Mouse (Mus musculus) G1E (cell line): ENCODE measurements at regions not wholly inside any gene's neighbourhood (a gene's known extent, or its start where the extent isn't known, plus 50 kb on each side); places are given as distances from the start of the nearest gene placed in this dataset.

Source experiments
- CTCF ChIP-seq: IDR thresholded peaks from 2 replicates; pipeline ENCODE4 v1.5.1; 2012; ENCODE audit warnings: low read depth, low read length, inconsistent platforms, mixed read lengths
- GATA1 ChIP-seq: IDR thresholded peaks from 2 replicates; pipeline ENCODE4 v1.6.1; 2012; ENCODE audit warnings: borderline replicate concordance, low read length, inconsistent platforms, mixed read lengths
- GATA2 ChIP-seq: IDR thresholded peaks from 2 replicates; pipeline ENCODE4 v1.6.1; 2012; ENCODE audit warnings: low read depth, low read length, inconsistent platforms, borderline replicate concordance
- POLR2AphosphoS5 ChIP-seq: IDR thresholded peaks from 2 replicates; pipeline ENCODE4 v1.6.1; 2012; ENCODE audit warnings: low read depth, low read length, inconsistent platforms; ENCODE audit not compliant: insufficient replicate concordance
- TAL1 ChIP-seq: conservative IDR thresholded peaks from 2 replicates; pipeline ENCODE4 v1.6.1; 2012; ENCODE audit warnings: low read depth, low read length, inconsistent platforms, mixed read lengths

GRCm38 (mm10) chr13:5551131-5551530 lies 310.2 kb upstream of the Klf6 start:
- TF ChIP-seq GATA1 (no peak), TAL1 (no peak), POLR2AphosphoS5 (no peak), CTCF (no peak), GATA2 (no peak)
